Mouse (Mus musculus) heart, adult 11 months (tissue): ENCODE measurements around the gene Aagab.

Source experiments
- DNase-seq: peaks from one replicate; pipeline ENCODE4 v3.0.0; 2022

Gene Aagab

DNA sequence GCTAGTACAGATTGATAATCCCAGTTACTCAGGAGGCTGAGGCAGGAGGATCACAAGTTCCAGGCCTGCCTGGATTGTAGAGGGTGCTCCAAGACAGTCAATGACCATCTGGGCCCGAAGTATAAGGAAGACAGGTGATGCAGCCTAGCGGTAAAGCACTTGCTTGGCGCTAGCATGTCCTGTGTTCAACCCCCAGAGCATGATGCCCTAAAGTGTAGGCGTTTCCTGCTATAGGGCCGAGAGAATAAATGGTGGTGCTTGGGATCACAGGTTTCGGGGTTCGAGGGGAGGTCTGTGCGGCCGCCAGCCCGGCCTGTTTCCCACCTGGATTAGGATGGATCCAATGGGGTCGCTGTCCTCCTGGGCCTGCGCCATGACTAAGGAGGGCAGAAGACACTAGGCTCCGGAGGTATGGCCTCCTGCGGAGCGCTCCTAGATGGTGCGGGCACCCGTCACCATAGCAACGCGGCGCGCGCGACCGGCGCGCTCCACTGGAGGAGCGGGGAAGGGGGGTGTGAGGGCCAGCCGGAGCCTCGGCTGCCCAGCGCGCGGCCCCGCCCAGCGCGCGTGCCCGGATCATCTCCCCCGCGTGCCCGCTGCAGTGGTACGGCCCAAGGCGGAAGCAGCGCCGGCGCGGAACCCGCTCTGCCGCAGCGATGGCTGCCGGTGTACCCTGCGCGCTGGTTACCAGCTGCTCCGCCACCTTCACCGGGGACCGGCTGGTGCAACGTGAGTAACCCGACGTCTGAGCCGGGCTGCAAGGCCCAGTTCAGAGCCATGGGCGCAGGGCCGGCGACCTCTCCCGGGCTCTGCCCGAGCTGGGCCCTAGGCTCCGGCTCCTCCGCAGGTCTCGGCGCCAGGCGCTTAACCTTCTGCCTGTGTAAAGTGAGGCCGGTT is at the start of gene Aagab, which contains the start of gene Iqch:
TSS of gene Aagab (plus strand) at position 618 of the 897 bp plus-strand sequence.
TSS of gene Iqch (minus strand) at position 451 of the 897 bp plus-strand sequence.
- DNase-seq, result peak; percentile 100

DNA sequence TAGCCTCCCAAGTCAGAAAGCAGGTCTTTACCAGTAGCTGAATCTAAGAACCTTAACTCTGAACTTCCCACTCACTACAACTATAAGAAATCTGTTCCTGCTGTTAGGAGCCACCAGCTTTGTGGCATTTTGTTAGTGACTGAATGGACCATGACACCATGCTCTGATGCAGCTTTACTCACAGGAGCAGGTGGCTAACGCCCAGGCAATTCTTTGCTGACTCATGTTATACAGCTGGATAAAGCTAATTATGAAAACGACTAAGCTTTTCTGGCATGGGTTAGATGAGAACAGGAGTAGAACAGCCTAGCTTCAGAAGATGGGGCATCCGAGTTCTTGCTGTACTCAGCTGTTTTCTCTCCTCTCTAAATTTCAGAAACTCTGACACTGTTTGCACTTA is 48.8 kb upstream of the Aagab start:
- peak; percentile 19 for DNase-seq

DNA sequence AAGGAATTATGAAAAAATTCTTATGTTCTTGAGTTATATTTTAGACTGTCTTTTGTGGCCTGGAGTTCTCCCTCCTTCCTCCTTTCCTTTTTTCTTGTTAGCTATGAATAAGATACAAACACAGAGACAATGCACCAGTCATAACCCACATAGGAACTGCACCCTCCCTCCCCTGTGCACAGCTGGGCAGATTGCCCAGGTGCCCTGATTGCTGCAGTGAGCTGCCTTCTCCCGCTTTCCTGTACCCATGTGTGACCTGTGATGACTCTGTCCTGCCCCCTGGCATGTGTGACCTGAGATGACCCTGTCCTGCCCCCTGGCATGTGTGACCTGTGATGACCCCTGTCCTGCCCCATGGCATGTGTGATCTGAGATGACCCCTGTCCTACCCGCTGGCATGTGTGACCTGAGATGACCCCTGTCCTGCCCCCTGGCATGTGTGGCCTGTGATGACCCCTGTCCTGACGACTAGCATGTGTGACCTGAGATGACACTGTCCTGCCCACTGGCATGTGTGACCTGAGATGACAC is 46.9 kb upstream of the Aagab start:
- peak; percentile 88 for DNase-seq

DNA sequence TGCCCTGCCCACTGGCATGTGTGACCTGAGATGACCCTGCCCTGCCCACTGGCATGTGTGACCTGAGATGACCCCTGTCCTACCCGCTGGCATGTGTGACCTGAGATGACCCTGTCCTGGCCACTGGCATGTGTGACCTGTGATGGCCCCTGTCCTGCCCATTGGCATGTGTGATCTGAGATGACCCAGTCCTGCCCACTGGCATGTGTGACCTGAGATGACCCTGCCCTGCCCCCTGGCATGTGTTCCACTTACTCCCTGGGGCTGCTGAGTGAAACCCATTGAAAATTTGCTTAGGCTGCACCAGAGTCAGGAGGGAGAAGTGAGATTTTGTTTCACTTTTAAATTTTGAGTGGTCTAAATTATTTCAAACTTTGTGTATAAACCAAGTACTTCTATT is 46.1 kb upstream of the Aagab start:
- DNase-seq, result no peak

DNA sequence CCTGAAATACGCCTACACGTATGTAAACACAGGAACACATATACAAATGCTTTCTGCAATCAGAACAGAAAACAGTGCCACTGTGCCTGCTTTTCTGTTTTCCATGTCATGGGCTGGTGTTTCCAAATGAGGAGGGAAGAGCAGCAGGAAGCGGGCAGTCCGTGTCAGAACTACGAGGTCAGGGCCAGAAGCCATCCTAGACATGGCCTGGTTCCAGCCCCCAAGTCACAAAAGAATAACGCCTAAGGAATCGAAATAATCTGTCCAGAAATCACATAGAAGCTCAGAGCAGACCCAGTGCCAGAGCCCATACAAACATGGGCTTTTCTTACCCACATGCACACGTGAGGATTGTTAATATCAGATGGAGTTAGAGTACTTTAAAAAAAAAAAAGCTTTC is 45.5 kb upstream of the Aagab start:
- peak; percentile 55 for DNase-seq

DNA sequence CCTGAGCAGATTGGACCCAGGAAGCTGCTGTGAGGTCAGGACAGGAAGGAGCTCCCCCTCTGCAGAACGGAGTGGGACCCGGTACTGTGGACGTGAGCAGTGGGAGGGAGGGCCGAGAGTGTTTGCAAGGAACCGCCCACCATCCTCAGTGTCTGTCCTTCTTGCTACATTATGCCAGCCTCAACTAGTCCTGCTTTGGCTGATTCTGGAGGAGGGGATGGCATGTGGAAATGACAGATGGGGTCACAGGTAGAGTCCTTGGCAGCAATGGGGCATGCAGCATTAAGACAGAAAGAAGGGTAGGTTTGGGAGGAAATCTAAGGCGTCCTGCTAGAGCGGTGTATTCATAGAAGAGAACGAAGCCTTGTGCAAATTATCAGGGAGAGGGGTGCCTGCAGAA is 40.5 kb upstream of the Aagab start:
- peak; percentile 87 for DNase-seq

DNA sequence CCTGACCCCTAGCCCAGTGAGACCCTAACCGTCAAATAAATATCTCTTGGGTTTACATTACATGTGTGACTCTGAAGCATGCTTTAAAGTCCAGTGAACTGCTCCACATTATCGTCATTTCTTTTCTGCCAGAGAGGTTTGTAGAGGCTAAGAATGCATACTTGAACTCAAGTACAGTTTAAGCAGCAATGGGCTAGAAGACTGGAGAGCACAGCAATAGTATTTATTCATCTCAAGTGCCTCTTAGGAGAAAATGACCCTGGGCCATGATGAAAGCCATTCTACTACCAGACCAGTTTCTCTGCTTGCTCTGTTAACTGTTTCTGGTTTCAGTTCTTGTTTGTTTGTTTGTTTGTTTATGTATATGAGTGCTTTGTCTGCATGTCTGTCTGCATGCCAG is 39.0 kb upstream of the Aagab start:
- no peak for DNase-seq

DNA sequence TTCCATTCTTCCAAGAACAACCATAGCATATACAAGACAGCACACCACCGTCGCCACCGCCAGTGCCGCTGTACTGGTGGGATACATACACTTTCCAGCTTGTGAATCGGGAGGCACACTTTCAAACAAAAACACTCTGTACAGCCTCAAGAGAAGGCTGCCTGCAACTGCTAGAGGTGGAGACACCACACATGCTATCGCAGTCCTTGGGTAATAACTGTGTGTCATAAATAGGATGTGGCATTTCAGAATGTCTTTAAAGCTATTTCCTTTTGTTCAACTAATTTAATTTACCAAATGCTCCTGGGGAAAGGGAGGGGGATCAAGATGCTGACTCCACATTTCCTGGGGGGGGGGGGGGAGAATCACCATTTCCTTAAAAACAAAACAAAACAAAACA is 34.1 kb upstream of the Aagab start:
- peak; percentile 72 for DNase-seq

DNA sequence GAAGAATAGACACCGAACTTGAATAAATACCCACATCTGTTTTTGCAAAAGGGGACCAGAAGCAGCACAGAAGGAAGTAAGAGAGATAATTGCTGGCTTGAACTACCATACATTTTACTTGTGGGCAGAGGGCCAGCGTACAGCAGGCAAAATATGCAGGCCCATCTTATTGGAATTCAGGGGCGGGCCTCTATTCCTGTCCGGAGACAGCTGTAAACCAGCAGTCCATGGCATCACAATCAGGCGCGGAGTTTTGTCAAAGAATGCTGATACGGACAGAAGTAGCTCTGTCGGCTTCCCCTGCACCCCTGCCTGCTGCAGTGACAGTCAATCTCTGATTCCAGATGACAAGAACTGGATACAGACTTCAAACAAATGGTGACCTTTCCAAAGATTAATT is 33.7 kb upstream of the Aagab start:
- peak; percentile 77 for DNase-seq

DNA sequence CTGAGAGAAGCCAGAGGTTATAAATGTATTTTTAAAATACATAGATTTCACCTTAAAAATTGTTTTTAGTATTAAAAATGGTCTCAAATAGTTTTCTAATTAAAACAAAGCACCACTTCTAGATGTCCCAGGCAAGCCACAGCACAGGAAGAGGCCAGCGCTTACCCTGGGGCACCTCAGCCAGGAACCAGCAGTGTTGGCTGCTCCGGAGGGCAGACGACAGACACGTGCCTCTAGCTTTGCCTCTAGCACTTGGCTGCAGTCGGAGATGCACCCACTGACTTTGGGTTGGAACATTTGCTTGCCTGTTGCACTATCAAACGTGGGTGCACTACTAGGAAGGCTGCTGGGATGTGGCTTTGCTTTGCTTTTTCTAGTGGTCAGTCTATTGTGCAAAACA is 30.6 kb upstream of the Aagab start:
- DNase-seq, result no peak

DNA sequence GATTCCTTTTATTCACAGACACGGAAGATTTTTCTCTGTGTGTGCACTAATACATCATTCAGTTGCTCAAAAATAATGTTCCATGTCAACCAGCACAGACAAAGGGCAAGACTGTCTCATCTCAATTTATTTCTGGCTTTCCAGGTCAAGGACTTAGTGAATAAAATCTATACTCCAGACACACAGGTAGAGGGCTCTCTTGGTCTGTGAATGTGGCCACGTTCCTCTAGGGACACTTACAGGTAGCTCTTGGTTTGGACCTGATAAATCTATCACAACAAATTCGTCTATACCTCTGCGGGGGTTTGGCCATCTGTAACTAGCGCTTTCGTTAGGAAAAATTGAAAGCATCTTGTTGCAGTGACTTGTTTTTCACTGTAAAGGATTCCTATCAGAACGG is 29.6 kb upstream of the Aagab start:
- DNase-seq, result no peak

DNA sequence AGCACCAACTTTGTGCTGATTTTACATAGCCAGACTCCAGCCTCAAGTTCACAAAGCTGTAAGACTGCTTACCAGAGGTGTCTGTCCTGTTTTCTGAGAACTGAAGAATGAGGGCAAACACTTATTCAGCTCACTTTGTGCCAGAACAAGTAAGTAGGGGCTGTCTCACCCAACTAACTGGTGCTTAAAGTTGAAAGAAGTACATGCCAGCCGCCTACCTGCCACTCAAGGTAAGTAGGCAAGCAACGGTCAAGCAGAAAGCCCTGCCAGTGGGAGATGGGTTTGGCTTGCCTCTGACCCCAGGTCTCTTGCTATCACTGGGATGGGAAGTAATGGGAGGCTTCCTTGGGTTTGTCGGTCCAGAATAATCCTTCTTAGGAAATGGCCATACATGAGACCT is 25.0 kb upstream of the Aagab start:
- peak; percentile 69 for DNase-seq

DNA sequence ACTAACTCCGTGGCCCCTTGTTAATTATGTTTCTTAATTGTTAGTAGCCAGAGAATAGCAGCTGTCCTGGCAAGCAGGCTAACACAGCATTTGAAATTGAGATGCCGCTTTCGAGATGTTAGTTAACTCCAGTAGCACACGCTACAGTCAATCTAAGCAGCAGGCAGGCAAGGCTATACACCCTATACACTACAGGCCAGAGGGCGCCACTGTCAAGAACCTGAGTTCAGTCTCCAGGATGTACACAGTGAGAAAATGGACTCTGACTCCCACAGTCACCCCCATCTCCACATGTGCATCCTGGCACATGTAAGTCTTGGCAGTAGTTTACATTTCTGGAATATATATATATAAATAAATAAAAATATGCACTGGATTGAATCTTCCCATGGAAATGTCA is 22.8 kb upstream of the Aagab start:
- peak; percentile 59 for DNase-seq

DNA sequence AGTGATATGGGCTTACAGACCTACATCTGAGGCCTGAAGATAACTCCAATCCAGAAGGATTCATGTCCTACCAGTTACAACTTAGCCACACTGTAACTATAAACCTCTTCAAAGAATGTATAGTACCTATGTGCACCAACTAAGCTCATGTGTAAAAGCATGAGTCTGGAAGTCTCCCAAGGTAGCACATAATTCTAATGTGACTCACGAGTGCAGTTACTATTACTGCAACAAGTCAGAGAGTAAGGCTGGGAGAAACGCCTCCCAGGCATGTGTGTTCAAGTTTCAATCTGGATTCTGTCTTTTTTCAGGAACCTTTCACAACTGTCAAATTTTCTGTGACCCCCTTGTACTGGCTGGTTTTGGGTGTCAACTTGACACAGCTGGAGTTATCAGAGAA is 22.4 kb upstream of the Aagab start:
- no peak for DNase-seq

DNA sequence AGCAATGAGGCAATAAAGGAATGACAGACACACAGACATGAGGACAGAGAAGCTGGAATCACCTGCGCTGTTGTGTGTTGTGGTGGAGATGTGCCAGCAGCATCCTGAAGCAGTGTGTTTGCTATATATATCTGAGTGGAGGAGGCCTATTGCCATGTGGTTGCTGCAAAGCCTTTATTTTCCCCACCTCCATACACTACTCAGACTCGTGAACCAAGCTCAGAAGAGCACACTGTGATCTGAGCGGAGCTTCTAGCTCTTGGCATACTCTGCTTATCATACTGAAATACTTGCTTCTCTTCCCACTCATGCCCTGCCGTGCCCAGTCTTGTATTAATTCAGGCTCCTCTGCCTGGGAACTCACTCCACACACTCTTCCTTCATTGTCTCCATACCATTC is 20.7 kb upstream of the Aagab start:
- peak; percentile 76 for DNase-seq

DNA sequence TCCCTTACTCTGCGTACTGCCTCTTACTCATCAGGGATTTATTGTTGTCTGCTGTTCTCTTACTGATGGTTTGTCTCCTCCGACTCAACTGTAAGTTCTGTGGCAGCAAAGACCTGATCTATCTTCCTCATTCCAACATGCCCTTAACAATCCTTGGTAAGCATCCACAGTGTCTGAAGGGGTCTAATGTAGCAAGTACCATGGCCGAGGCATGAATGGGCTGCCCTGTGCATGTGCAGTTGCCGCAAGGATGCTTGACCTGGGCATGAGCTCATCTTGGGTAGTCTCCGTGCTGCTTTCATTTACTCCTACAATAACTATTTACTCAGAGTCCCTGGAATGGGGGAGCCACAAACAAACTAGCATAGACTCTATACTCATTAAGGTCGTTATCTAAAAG is 17.2 kb upstream of the Aagab start:
- peak; percentile 59 for DNase-seq

DNA sequence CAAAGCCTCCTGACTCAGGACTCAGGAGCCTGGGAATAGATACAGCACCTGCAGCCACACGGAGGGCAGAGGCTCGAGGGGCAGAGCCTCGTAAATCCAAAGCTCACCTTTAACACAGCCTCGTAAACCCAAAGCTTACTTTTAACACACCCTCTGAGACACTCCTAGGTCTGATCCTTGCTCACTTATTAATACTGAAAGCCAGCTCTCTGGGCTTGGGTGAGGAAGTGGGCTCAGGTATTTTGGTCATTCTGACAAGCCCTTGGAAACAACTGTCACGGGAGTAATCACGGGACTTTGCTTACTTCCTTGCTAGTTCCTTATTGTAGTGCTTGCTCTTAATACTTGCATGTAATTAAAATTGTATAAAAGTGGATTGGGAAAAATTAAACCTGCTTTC is 13.3 kb upstream of the Aagab start:
- peak; percentile 68 for DNase-seq

DNA sequence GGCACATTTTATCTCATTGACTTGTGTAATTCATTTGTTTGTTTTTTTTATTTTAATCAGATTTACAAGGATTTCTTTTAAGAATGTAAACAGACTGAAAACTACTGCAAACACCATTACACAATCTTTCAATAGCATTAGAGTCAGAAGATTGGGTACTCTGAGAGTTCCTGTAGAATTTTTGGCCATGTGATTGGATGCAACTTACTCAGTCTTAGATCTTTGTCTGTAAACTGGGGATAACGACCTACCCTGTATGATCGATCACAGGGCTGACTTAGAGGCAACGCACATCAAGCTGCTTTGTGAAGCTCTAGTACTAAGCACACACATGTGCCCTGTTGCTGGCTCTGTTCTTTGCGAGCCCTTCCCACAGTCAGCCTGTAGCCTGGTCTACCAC is 11.9 kb upstream of the Aagab start:
- DNase-seq, result peak; percentile 23

DNA sequence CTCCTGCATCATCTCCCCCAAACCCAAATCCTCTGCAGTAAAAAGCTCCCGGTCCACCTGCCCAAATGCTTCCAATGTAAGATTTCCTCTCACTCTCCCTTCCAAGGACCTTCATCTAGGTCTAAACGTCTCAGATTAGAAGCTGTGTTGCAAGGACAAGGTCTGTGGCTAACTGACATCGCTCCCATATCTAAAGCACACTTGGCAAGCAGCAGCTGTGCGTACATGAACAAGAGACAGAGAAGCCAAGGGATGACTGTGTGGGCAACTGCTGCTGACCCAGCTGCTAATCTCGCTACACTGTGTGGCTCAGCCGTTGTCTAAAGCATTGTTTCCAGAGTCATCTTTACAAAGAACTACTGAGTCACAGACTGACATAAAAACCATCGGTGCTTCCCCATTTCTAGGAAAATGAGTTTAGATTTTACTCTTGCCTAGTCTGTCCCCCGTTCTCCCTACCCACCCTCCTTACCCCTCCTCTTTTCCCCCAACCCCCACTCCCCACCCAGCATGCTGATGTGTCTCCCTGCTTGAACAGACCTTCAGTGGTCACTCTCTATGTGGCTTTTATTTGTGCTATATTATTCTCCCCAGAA is 10.7 kb upstream of the Aagab start:
- DNase-seq, result peak; percentile 70

DNA sequence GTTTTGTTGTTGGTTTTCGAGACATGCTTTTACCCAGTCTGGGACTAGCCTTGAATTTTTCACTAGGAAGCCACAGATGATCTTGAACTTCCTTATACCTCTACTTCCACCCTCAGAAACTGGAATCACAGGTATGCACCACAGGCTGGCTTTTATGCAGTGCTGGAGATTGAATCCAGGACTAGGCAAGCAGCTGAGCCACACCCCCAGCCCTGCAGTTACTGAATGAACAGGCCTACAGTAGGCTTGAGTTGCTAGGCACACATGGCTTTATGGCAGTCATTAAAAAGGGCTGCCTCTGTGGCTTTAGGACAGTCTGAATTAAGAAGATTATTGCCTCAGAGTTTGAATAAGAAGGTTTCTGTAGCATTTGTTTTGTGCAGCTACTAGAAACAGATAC is 7.4 kb upstream of the Aagab start:
- DNase-seq, result peak; percentile 60

DNA sequence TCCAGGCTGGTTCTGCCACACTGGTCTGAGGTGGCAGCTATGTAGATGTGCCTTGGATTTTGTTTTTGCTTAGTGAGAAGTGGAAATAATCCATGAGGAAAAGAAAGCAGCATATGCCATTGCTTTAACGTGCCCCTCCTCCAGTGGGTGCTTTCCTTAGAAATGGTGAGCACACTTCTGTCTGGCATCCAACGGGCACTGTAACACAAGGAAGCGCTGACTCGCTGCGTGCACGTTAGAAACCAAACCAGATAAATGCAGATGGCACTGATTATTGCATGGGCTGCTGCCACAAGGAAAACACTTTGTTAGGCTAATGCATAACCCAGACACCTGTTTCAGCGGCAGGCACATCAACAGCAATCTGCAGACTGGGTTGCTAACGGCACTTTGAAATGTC is 6.8 kb upstream of the Aagab start:
- peak; percentile 66 for DNase-seq

DNA sequence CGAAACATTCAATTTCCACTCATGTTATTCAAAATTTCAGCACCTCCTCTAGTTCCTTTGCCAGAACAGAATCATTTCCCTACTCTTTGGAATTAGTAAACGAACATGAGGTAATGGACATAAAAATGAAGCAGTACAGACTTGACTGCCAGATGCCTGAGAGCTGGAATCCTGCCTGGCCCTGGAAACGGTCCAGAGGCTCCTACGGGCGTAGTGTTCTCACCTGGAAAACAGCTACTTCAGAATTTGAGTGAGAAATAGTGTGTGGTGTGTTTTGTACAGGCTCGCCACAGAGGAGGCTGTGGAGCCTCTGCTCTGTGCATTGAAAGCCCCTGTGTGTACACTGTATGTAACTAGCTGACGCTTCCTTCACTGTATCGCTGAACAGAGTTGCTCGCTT is 5.8 kb upstream of the Aagab start:
- no peak for DNase-seq

DNA sequence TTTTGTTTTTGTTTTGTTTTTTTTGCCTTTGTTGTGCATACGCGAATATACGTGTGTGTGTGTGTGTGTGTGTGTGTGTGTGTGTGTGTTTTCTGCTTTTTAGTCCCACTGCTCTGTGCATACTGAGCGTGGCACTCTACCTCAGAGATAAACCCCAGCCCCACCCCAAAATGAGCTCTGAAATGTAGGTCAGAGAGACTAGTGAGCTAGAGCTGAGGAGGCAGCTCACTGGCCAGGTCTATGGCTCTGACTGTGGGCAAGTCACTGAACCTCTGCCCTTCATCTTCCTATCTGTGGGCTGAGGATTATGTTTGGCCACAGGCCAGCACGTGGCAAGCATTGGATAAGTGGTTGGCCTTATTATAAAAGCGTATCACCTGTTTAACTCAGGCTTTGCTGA is 1.4 kb downstream of the Aagab start:
- DNase-seq, result peak; percentile 85

DNA sequence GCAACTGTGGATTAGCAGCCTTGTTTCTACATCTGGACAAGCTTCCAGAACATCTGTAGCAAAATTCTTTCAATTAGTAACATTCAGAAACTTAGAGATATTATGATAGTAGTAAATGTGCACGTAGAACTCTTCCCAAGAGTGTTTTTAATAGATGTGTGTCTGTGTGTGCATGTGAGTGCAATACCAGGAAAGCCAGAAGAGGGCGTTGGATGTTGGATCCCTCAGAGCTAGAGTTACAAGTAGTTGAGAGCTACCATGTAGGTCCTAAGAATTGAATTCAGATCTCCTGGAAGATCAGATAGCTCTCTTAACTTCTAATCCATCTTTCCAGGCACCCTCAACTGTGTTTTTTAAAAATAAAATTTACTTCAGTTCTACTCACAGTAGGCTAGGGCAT is 4.1 kb downstream of the Aagab start:
- no peak for DNase-seq
